Mouse (Mus musculus): Measurements from ENCODE around the gene 1700092M07Rik.

DNA sequence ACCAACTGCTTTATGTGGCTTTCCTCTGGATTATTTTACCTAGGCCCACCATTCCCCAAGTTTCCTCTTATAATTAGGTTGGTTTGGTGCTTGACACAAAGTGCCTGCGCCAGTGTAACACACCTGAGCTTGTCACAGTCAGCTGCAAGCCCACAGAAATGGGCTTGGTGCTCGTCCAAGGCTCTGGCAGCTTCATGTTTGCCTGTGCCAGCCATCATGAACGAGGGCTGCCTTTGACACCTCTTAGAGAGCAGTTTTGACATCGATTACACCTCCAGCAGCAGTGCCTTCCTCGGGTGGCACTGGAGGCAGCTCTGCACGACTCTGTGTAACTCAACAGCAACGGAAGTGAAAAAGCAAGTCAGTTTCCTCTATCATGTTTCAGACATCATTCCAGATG lies 49.7 kb downstream of the 1700092M07Rik start:
- TF ChIP-seq ZNF384 (IDR thresholded peaks at IDR 0.05; ENCODE audit: low read depth, low read length) (no peak), HCFC1 (IDR thresholded peaks at IDR 0.05; ENCODE audit: borderline replicate concordance, insufficient read depth, low read length) (no peak), ZC3H11A (IDR thresholded peaks at IDR 0.05; ENCODE audit: borderline replicate concordance, low read depth, low read length) (no peak)
